Mouse (Mus musculus): Measurements from ENCODE around the gene Cpt1a. TPM values are rescaled to one million over a fixed set of nuclear protein-coding genes. Genes with fewer than 3 reads are reported as not detected.

The Cpt1a gene
- polyA plus RNA-seq, 1 experiment from 2014 or later = 34.6 TPM

- peak overlapping the region; percentile 86 for H3K4me3 ChIP-seq (ENCODE audit: low read length)
- peak overlapping the region; percentile 87 for H3K9ac ChIP-seq (ENCODE audit: low read length)
- ATAC-seq (replicated peaks; ENCODE audit: extremely low read depth, insufficient read depth, low FRiP score) = peak; percentile 83
- under 1% methylated on average over 47 of the region's 47 CpGs for WGBS
- peak overlapping the region; percentile 99 for H3K27ac ChIP-seq (ENCODE audit: low read length)
- 0 out of 2 replicates have a peak, but pooled peaks cover 2% of the 10 kb centered on the region for H3K9me3 ChIP-seq (replicated peaks; ENCODE audit: control insufficient read depth, low read length)
- no peaks in the 10 kb centered on the region for H3K27me3 ChIP-seq (ENCODE audit: control insufficient read depth, insufficient read depth, low read length)
- H3K4me1 ChIP-seq (ENCODE audit: control insufficient read depth, insufficient read depth, low read length) = peaks cover 24% of the 10 kb centered on the region
- H3K4me2 ChIP-seq (ENCODE audit: low read depth, low read length) = peak overlapping the region; percentile 93
- H3K36me3 ChIP-seq (ENCODE audit: control insufficient read depth, insufficient read depth) = no peaks in the 10 kb centered on the region
Measured at GRCm38 (mm10) chr19:3323201-3323621, 1.1 kb downstream of the Cpt1a start.

- Histone ChIP-seq H3K36me3 (ENCODE audit: control insufficient read depth, insufficient read depth) (no peaks in the 10 kb centered on the region), H3K9ac (ENCODE audit: low read length) (peak overlapping the region; percentile 87), H3K4me3 (ENCODE audit: low read length) (peak overlapping the region; percentile 86), H3K27ac (ENCODE audit: low read length) (peak overlapping the region; percentile 99), H3K9me3 (replicated peaks; ENCODE audit: control insufficient read depth, low read length) (0 out of 2 replicates have a peak, but pooled peaks cover 2% of the 10 kb centered on the region), H3K4me1 (ENCODE audit: control insufficient read depth, insufficient read depth, low read length) (peaks cover 24% of the 10 kb centered on the region), H3K27me3 (ENCODE audit: control insufficient read depth, insufficient read depth, low read length) (no peaks in the 10 kb centered on the region), H3K4me2 (ENCODE audit: low read depth, low read length) (peak overlapping the region; percentile 93)
- under 1% methylated on average over 34 of the region's 34 CpGs for WGBS
- 0 out of 2 replicates have a peak, but pooled peaks have one; percentile 6 for ATAC-seq (replicated peaks; ENCODE audit: extremely low read depth, insufficient read depth, low FRiP score)
Measured at GRCm38 (mm10) chr19:3323753-3324270, 1.7 kb downstream of the Cpt1a start.

- peaks cover 24% of the 10 kb centered on the region for H3K4me1 ChIP-seq (ENCODE audit: control insufficient read depth, insufficient read depth, low read length)
- 2% methylated on average over 17 of the region's 17 CpGs for WGBS
- H3K27ac ChIP-seq (ENCODE audit: low read length) = peak overlapping the region; percentile 99
- H3K9ac ChIP-seq (ENCODE audit: low read length) = peak overlapping the region; percentile 87
- H3K9me3 ChIP-seq (replicated peaks; ENCODE audit: control insufficient read depth, low read length) = 0 out of 2 replicates have a peak, but pooled peaks cover 2% of the 10 kb centered on the region
- H3K36me3 ChIP-seq (ENCODE audit: control insufficient read depth, insufficient read depth) = no peaks in the 10 kb centered on the region
- no peaks in the 10 kb centered on the region for H3K27me3 ChIP-seq (ENCODE audit: control insufficient read depth, insufficient read depth, low read length)
- ATAC-seq (replicated peaks; ENCODE audit: extremely low read depth, insufficient read depth, low FRiP score) = no peak
- peak overlapping the region; percentile 86 for H3K4me3 ChIP-seq (ENCODE audit: low read length)
- H3K4me2 ChIP-seq (ENCODE audit: low read depth, low read length) = peak overlapping the region; percentile 93
Measured at GRCm38 (mm10) chr19:3324271-3324811, 2.2 kb downstream of the Cpt1a start.

- under 1% methylated on average over 59 of the region's 59 CpGs for WGBS
Measured at GRCm38 (mm10) chr19:3324931-3325711, 3.0 kb downstream of the Cpt1a start.

GRCm38 (mm10) chr19:3325771-3326478 lies 3.8 kb downstream of the Cpt1a start:
- no peak for ATAC-seq (replicated peaks; ENCODE audit: extremely low read depth, insufficient read depth, low FRiP score)
- Histone ChIP-seq H3K36me3 (ENCODE audit: control insufficient read depth, insufficient read depth) (no peaks in the 10 kb centered on the region), H3K4me2 (ENCODE audit: low read depth, low read length) (peak overlapping the region; percentile 93), H3K4me1 (ENCODE audit: control insufficient read depth, insufficient read depth, low read length) (peaks cover 24% of the 10 kb centered on the region), H3K9me3 (replicated peaks; ENCODE audit: control insufficient read depth, low read length) (no peaks in the 10 kb centered on the region), H3K27me3 (ENCODE audit: control insufficient read depth, insufficient read depth, low read length) (no peaks in the 10 kb centered on the region), H3K4me3 (ENCODE audit: low read length) (peak overlapping the region; percentile 86), H3K27ac (ENCODE audit: low read length) (peak overlapping the region; percentile 99), H3K9ac (ENCODE audit: low read length) (peak overlapping the region; percentile 73)
- 30% methylated on average over 15 of the region's 15 CpGs for WGBS

More at GRCm38 (mm10) chr19:3324931-3325711, 3.0 kb downstream of the Cpt1a start:
- peak overlapping the region; percentile 87 for H3K9ac ChIP-seq (ENCODE audit: low read length)
- H3K27me3 ChIP-seq (ENCODE audit: control insufficient read depth, insufficient read depth, low read length) = no peaks in the 10 kb centered on the region
- peak overlapping the region; percentile 86 for H3K4me3 ChIP-seq (ENCODE audit: low read length)
- no peaks in the 10 kb centered on the region for H3K36me3 ChIP-seq (ENCODE audit: control insufficient read depth, insufficient read depth)
- H3K27ac ChIP-seq (ENCODE audit: low read length) = peak overlapping the region; percentile 99
- H3K9me3 ChIP-seq (replicated peaks; ENCODE audit: control insufficient read depth, low read length) = 0 out of 2 replicates have a peak, but pooled peaks cover 2% of the 10 kb centered on the region
- peaks cover 24% of the 10 kb centered on the region for H3K4me1 ChIP-seq (ENCODE audit: control insufficient read depth, insufficient read depth, low read length)
- peak; percentile 71 for ATAC-seq (replicated peaks; ENCODE audit: extremely low read depth, insufficient read depth, low FRiP score)
- H3K4me2 ChIP-seq (ENCODE audit: low read depth, low read length) = peak overlapping the region; percentile 93

- WGBS = 74% methylated on average over 12 of the region's 12 CpGs
- Histone ChIP-seq H3K27me3 (ENCODE audit: control insufficient read depth, insufficient read depth, low read length) (no peaks in the 10 kb centered on the region), H3K4me1 (ENCODE audit: control insufficient read depth, insufficient read depth, low read length) (peaks cover 20% of the 10 kb centered on the region), H3K4me2 (ENCODE audit: low read depth, low read length) (peak overlapping the region; percentile 93), H3K9me3 (replicated peaks; ENCODE audit: control insufficient read depth, low read length) (no peaks in the 10 kb centered on the region), H3K4me3 (ENCODE audit: low read length) (no peak overlapping the region; the same call in 1 of the 2 replicates), H3K9ac (ENCODE audit: low read length) (peak overlapping the region; percentile 73; the same call in 1 of the 2 replicates), H3K36me3 (ENCODE audit: control insufficient read depth, insufficient read depth) (no peaks in the 10 kb centered on the region), H3K27ac (ENCODE audit: low read length) (peak overlapping the region; percentile 99)
- ATAC-seq (replicated peaks; ENCODE audit: extremely low read depth, insufficient read depth, low FRiP score) = no peak
Measured at GRCm38 (mm10) chr19:3326479-3327047, 4.4 kb downstream of the Cpt1a start.

- 79% methylated on average over 6 of the region's 6 CpGs for WGBS
- no peak for ATAC-seq (replicated peaks; ENCODE audit: extremely low read depth, insufficient read depth, low FRiP score)
Measured at GRCm38 (mm10) chr19:3333247-3333646, 11.1 kb downstream of the Cpt1a start.

GRCm38 (mm10) chr19:3333694-3334515 lies 11.8 kb downstream of the Cpt1a start:
- H3K9me3 ChIP-seq (replicated peaks; ENCODE audit: control insufficient read depth, low read length) = no peaks in the 10 kb centered on the region
- H3K27ac ChIP-seq (ENCODE audit: low read length) = no peak overlapping the region
- ATAC-seq (replicated peaks; ENCODE audit: extremely low read depth, insufficient read depth, low FRiP score) = no peak
- H3K9ac ChIP-seq (ENCODE audit: low read length) = no peak overlapping the region
- H3K4me2 ChIP-seq (ENCODE audit: low read depth, low read length) = no peak overlapping the region
- 77% methylated on average over 17 of the region's 17 CpGs for WGBS
- H3K27me3 ChIP-seq (ENCODE audit: control insufficient read depth, insufficient read depth, low read length) = no peaks in the 10 kb centered on the region
- H3K4me3 ChIP-seq (ENCODE audit: low read length) = no peak overlapping the region
- no peaks in the 10 kb centered on the region for H3K36me3 ChIP-seq (ENCODE audit: control insufficient read depth, insufficient read depth)
- H3K4me1 ChIP-seq (ENCODE audit: control insufficient read depth, insufficient read depth, low read length) = peaks cover 27% of the 10 kb centered on the region

More at GRCm38 (mm10) chr19:3333247-3333646, 11.1 kb downstream of the Cpt1a start:
- Histone ChIP-seq H3K4me2 (ENCODE audit: low read depth, low read length) (no peak overlapping the region), H3K9me3 (replicated peaks; ENCODE audit: control insufficient read depth, low read length) (no peaks in the 10 kb centered on the region), H3K4me1 (ENCODE audit: control insufficient read depth, insufficient read depth, low read length) (peaks cover 27% of the 10 kb centered on the region), H3K27me3 (ENCODE audit: control insufficient read depth, insufficient read depth, low read length) (no peaks in the 10 kb centered on the region), H3K36me3 (ENCODE audit: control insufficient read depth, insufficient read depth) (no peaks in the 10 kb centered on the region), H3K9ac (ENCODE audit: low read length) (no peak overlapping the region), H3K4me3 (ENCODE audit: low read length) (no peak overlapping the region), H3K27ac (ENCODE audit: low read length) (no peak overlapping the region)
